Mouse (Mus musculus) embryonic facial prominence, embryonic 14.5 days (tissue): Measurements from ENCODE around the gene Sema5a. TPM values are rescaled to one million over a fixed set of nuclear protein-coding genes. Genes with fewer than 3 reads are reported as not detected.

ENCODE experiments used
- ATAC-seq: fragments of 200-750 bp; cut with Nextera tagmentation; 2 replicates; pipeline ENCODE4 v1.8.0; 2017; ENCODE audit warnings: low read depth, moderate number of reproducible peaks, moderate TSS enrichment
- DNase-seq: peaks from one replicate; pipeline ENCODE4 v3.0.0-alpha.2; 2015; ENCODE audit warnings: low spot score
- H3K27ac ChIP-seq: fragments of 300-500 bp; sonication (generic); replicated peaks from 2 replicates; pipeline ENCODE4 v1.5.1; 2014; ENCODE audit warnings: low read depth, mild to moderate bottlenecking, low read length, moderate library complexity
- H3K27me3 ChIP-seq: fragments of 300-500 bp; sonication (generic); replicated peaks from 2 replicates; pipeline ENCODE4 v1.6.1; 2014; ENCODE audit warnings: low read length; ENCODE audit not compliant: control insufficient read depth, insufficient read depth
- H3K36me3 ChIP-seq: fragments of 300-500 bp; sonication (generic); 2 replicates; pipeline ENCODE4 v1.6.1; 2014; ENCODE audit warnings: low read length, mixed read lengths; ENCODE audit not compliant: control insufficient read depth, insufficient read depth
- H3K4me1 ChIP-seq: fragments of 300-500 bp; sonication (generic); 2 replicates; pipeline ENCODE4 v1.6.1; 2014; ENCODE audit warnings: antibody characterized with exemption, low read length; ENCODE audit not compliant: control insufficient read depth, insufficient read depth
- H3K4me2 ChIP-seq: fragments of 300-500 bp; sonication (generic); 2 replicates; pipeline ENCODE4 v1.6.1; 2014; ENCODE audit warnings: low read depth, mild to moderate bottlenecking, low read length, moderate library complexity, mixed read lengths
- H3K4me3 ChIP-seq: fragments of 300-500 bp; sonication (generic); 2 replicates; pipeline ENCODE4 v1.5.1; 2014; ENCODE audit warnings: low read depth, mild to moderate bottlenecking, low read length
- H3K9ac ChIP-seq: fragments of 300-500 bp; sonication (generic); 2 replicates; pipeline ENCODE4 v1.6.1; 2014; ENCODE audit warnings: low read depth, mild to moderate bottlenecking, low read length, moderate library complexity, mixed read lengths
- H3K9me3 ChIP-seq: fragments of 300-500 bp; sonication (generic); 2 replicates; pipeline ENCODE4 v1.6.1; 2016; ENCODE audit warnings: low read length; ENCODE audit not compliant: control insufficient read depth
- WGBS: fragments of 180-500 bp; shearing (Covaris S2); extraction: QIAGEN DNeasy Blood & Tissue Kit; methylation state at CpG from one replicate; pipeline ENCODE4 v1.1.7; 2014; 5-methylcytosine and 5-hydroxymethylcytosine counted together
- polyA plus RNA-seq: library from polyadenylated mRNA; unstranded; fragments of >200 nt; fragmentation: Nextera tagmentation; extraction: Ambion mirVana; gene quantifications from 2 replicates; pipeline ENCODE4 v1.2.1, GENCODE M21; 2014

Gene Sema5a
- polyA plus RNA-seq, 1 experiment from 2014 or later: 26.7 TPM

DNA sequence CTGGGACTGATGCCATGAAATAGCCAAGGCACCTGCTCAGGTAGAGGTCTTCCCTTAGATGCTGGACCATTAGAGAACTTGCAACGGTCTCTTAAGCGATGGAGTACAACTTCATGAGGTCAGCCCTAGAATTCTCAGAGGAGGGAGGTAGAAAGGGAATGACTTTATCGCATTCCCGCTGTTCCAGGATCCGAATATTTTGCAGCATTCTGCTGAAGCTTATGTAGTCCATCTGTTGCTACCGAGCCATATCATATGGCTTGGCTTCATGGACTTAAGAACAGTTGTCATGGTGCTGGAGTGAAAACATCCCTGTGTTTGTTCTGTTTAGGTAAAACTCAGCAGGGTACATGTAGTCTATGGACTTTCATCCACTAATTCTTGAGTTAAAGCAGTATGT, 369.1 kb downstream of the Sema5a start:
- no peaks in the 10 kb centered on the region for H3K9me3 ChIP-seq
- no peak overlapping the region for H3K27ac ChIP-seq
- no peak overlapping the region for H3K4me3 ChIP-seq
- no peak overlapping the region for H3K4me2 ChIP-seq
- DNase-seq (no peak), ATAC-seq (no peak)
- no peak overlapping the region for H3K9ac ChIP-seq
- H3K27me3 ChIP-seq: no peaks in the 10 kb centered on the region
- H3K36me3 ChIP-seq: no peaks in the 10 kb centered on the region
- 78% methylated on average over 6 of the region's 6 CpGs for WGBS
- peaks cover 3% of the 10 kb centered on the region; the same call in 1 of the 2 replicates for H3K4me1 ChIP-seq

DNA sequence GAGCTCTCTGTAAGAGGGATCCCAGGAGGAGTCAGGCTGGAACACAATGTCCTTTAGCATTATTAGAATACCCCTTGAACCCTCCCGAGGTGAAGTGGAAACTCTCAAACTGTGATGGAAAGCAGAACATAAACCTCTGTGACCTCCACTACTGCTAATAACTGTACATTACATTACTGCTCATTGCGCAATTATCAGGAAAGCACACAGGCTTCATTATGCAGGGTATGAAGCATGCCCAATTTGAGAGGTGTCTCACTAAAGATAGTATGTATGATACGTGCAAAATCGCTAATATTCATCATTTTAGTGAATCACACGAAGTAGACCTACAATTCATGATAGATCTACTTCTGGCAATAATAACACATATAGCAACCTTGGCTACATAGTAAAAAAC, 371.2 kb downstream of the Sema5a start:
- no peak for ATAC-seq

DNA sequence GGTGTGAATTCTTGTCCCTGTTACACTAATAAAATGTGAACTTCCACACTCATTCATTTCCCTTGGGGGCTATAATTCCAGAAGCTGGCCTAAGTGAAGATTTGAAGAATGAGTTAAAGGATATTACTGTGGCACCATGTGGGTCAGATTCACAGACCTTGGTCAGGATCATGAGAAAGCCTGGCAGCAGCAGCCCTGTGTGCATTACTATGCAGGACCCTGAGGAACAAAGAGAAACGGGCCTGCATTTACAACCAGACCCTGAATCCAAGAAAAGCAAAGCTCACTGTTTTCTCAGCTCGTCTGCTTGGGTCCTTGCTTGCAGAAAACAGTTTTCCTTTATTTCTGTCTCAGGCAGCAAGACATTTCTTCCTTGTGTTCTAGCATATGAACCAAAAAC, 374.6 kb downstream of the Sema5a start:
- no peak for DNase-seq
- no peaks in the 10 kb centered on the region for H3K27me3 ChIP-seq
- H3K36me3 ChIP-seq: no peaks in the 10 kb centered on the region
- H3K9ac ChIP-seq: no peak overlapping the region
- no peaks in the 10 kb centered on the region for H3K9me3 ChIP-seq
- no peaks in the 10 kb centered on the region for H3K4me1 ChIP-seq
- WGBS: 42% methylated on average over 2 of the region's 2 CpGs
- no peak overlapping the region for H3K4me3 ChIP-seq
- H3K4me2 ChIP-seq: no peak overlapping the region
- no peak for ATAC-seq
- no peak overlapping the region for H3K27ac ChIP-seq

More for the DNA sequence above, 371.2 kb downstream of the Sema5a start:
- no peak overlapping the region for H3K4me2 ChIP-seq
- 87% methylated on average over 5 of the region's 5 CpGs for WGBS
- H3K4me3 ChIP-seq: no peak overlapping the region
- 0 out of 2 replicates have a peak, but pooled peaks cover 2% of the 10 kb centered on the region for H3K4me1 ChIP-seq
- H3K36me3 ChIP-seq: no peaks in the 10 kb centered on the region
- no peak for DNase-seq
- H3K9me3 ChIP-seq: no peaks in the 10 kb centered on the region
- H3K27ac ChIP-seq: no peak overlapping the region
- H3K27me3 ChIP-seq: no peaks in the 10 kb centered on the region
- no peak overlapping the region for H3K9ac ChIP-seq

DNA sequence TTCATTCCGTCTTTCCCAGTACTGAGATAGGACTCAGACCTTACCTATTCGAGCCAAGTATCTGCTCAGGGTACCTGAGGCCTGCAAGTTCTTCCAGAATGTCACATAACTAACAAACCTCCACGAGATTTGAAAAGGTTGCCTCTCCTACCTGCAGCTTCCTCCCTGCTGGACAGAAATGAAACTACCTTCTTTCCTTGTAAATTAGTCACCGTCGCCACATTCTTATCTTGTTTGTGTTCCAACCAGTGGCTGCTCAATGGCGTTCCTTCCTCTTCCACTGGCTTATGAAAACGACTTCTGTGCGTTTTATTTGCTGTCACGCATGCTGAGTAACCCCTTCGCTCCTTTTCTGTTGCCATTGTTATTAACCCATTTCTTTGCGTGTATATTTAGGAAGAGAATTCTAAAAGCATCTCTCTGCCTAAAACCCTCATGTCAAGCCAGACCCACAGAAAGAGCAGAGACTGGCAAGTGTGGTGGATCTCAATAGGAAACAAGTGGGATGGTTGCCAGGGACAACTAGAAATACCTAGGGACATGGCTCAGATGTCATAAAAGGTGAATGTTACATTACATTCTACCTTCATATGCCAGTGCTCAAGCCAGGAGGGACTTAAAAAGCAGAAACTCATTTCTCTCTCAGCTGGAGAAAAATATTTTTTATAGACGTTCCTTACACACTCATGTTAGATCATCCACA, 378.6 kb downstream of the Sema5a start:
- H3K9ac ChIP-seq: no peak overlapping the region
- H3K4me2 ChIP-seq: no peak overlapping the region
- 82% methylated on average over 12 of the region's 12 CpGs for WGBS
- no peaks in the 10 kb centered on the region for H3K27me3 ChIP-seq
- no peaks in the 10 kb centered on the region for H3K4me1 ChIP-seq
- ATAC-seq: no peak
- H3K36me3 ChIP-seq: no peaks in the 10 kb centered on the region
- H3K27ac ChIP-seq: no peak overlapping the region
- no peaks in the 10 kb centered on the region for H3K9me3 ChIP-seq
- DNase-seq: no peak
- H3K4me3 ChIP-seq: no peak overlapping the region

DNA sequence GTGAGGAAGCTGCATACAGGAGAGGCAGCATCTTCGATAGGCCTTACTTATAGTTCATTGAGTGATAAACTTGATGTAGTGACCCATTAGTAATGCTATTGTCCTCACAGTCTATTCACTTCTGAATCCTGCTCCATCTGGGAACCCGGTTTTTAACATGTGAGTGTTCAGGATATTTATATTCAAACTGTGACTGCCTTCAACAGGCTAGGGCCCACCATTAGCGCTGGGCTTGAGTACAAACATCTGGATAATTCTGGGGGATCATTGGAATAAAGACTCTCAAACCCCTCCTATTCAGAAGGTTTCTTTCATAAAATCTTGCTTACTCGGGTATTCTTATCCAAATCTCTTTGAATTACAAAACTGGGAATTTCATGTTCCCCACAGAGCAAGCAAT, 379.5 kb downstream of the Sema5a start:
- no peaks in the 10 kb centered on the region for H3K27me3 ChIP-seq
- DNase-seq: no peak
- 68% methylated on average over 4 of the region's 4 CpGs for WGBS
- H3K4me1 ChIP-seq: no peaks in the 10 kb centered on the region
- no peak for ATAC-seq
- H3K4me3 ChIP-seq: no peak overlapping the region
- H3K4me2 ChIP-seq: no peak overlapping the region
- peaks cover 5% of the 10 kb centered on the region; the same call in 1 of the 2 replicates for H3K36me3 ChIP-seq
- no peaks in the 10 kb centered on the region for H3K9me3 ChIP-seq
- no peak overlapping the region for H3K27ac ChIP-seq
- no peak overlapping the region for H3K9ac ChIP-seq

DNA sequence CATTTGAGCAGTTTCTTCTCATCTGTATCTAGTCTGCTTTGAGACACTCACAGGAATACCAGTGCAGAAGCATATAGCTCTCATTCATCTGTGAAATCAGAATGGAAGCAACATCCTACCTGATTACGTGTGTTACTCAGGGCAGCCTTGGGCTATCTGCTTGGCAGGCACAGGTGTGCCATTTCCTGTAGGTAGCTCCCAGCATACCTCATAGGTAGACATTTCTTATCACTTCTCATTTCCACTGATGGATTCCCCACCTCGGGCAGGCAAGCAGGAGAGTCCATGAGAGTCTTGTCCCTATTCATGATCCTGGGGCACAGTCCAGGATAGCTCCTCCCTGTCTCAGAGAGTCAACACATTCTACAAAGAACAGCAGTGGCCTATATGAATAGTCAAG, 381.4 kb downstream of the Sema5a start:
- no peak overlapping the region for H3K9ac ChIP-seq
- no peak overlapping the region for H3K4me3 ChIP-seq
- no peak overlapping the region for H3K4me2 ChIP-seq
- H3K27me3 ChIP-seq: no peaks in the 10 kb centered on the region
- H3K36me3 ChIP-seq: peaks cover 15% of the 10 kb centered on the region; the same call in 1 of the 2 replicates
- H3K4me1 ChIP-seq: no peaks in the 10 kb centered on the region
- WGBS: 89% methylated on average over 2 of the region's 2 CpGs
- DNase-seq: no peak
- H3K27ac ChIP-seq: no peak overlapping the region
- no peak for ATAC-seq
- no peaks in the 10 kb centered on the region for H3K9me3 ChIP-seq

DNA sequence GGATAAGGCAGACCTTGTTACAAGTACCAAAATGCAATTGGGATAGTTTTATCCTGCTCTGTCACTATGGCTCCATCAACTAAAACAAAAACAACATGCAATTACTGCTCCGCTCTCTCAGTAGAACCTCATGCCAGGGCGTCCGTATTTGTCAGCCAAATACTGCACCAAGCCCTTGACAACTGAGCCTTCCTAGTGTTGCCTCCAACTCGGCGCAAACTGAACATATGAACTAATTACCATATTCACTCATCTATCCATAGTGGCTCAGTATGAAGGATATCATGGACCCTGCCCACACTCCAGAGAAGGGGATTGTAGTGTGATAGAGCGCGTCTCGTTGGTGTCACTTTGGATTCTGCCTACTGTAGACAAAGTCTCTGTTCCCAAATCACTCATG, 389.1 kb downstream of the Sema5a start:
- no peaks in the 10 kb centered on the region for H3K27me3 ChIP-seq
- H3K27ac ChIP-seq: no peak overlapping the region
- H3K9ac ChIP-seq: no peak overlapping the region
- no peak overlapping the region for H3K4me2 ChIP-seq
- no peaks in the 10 kb centered on the region for H3K9me3 ChIP-seq
- WGBS: 94% methylated on average over 8 of the region's 8 CpGs
- no peaks in the 10 kb centered on the region for H3K4me1 ChIP-seq
- H3K4me3 ChIP-seq: no peak overlapping the region
- H3K36me3 ChIP-seq: peaks cover 17% of the 10 kb centered on the region; the same call in 1 of the 2 replicates
- no peak for ATAC-seq
- DNase-seq: no peak

DNA sequence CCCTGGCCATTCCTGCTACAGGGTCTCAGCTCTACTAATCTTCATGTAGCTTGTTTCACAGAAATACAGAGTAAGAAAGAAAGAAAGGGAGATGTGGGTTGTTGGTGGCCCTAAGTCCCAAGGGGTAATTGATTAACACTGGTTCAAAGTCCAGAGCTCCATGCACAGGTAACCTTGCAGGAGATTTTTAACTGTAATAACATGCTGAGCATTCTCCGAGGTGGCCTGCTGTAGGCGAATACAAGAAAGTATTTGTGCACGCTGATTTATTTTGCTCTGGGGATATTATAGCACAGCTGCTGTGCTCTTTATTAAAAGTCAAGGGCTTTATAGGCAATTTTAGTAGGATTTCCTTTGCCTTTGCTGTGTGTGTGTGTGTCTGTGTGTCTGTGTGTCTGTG, 393.3 kb downstream of the Sema5a start:
- Histone ChIP-seq H3K9ac (no peak overlapping the region), H3K4me1 (no peaks in the 10 kb centered on the region), H3K4me3 (no peak overlapping the region), H3K27me3 (no peaks in the 10 kb centered on the region), H3K9me3 (no peaks in the 10 kb centered on the region), H3K4me2 (no peak overlapping the region), H3K36me3 (no peaks in the 10 kb centered on the region), H3K27ac (no peak overlapping the region)
- no peak for DNase-seq
- ATAC-seq: no peak
- 59% methylated on average over 3 of the region's 3 CpGs for WGBS

GRCm38 (mm10) chr15:32647061-32647687, 402.6 kb downstream of the Sema5a start:
- Histone ChIP-seq H3K36me3 (no peaks in the 10 kb centered on the region), H3K27me3 (no peaks in the 10 kb centered on the region), H3K4me2 (no peak overlapping the region), H3K9me3 (no peaks in the 10 kb centered on the region), H3K4me1 (no peaks in the 10 kb centered on the region), H3K9ac (no peak overlapping the region), H3K27ac (no peak overlapping the region), H3K4me3 (no peak overlapping the region)
- 81% methylated on average over 1 of the region's 1 CpGs for WGBS
- ATAC-seq (no peak), DNase-seq (peak; percentile 22)
